ENCODE assay signal across 8 mouse cellular contexts in the genomic region with DNA sequence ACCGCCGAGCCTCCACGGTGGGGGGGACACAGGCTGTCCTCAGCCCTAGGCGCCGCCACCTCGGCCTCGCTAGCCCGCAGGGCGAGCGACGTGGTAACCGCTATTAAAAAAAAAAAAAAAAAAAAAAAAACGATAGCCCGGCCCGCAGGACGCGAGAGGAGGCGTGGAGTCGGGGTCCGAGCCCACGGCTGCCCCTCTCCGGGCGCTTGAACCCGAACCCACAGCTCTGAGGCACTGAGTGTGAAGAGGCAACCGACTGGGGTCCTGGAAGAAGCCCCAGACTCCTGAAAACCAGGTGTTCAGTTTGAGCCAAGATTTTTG. TPM values are rescaled to one million over a fixed set of nuclear protein-coding genes. Genes with fewer than 3 reads are reported as not detected.
DNase-seq lines count a peak whose midpoint lies in the region; ATAC-seq and TF ChIP-seq lines count a peak whose summit lies in the region.

No protein-coding gene starts in this region.

- H3K9ac ChIP-seq in kidney, embryonic 16.5 days (replicated peaks; ENCODE audit: low read length): peak overlapping the region; percentile 88
- peak overlapping the region; percentile 93 for H3K9ac ChIP-seq in hindbrain, embryonic 16.5 days (ENCODE audit: low read depth, low read length)
- peak overlapping the region; percentile 80 for H3K9ac ChIP-seq in midbrain, postnatal 0 days (replicated peaks; ENCODE audit: low read length, poor library complexity, severe bottlenecking)

- peak overlapping the region; percentile 74 for H3K4me3 ChIP-seq in kidney, embryonic 16.5 days (ENCODE audit: low read length)
- H3K4me3 ChIP-seq in embryonic facial prominence, embryonic 10.5 days: peak overlapping the region; percentile 78
- H3K4me3 ChIP-seq in hindbrain, embryonic 16.5 days (ENCODE audit: low read length): peak overlapping the region; percentile 75
- H3K4me3 ChIP-seq in midbrain, postnatal 0 days (ENCODE audit: low read depth, low read length): peak overlapping the region; percentile 74

- peak overlapping the region; percentile 75 for H3K4me2 ChIP-seq in kidney, embryonic 16.5 days (replicated peaks; ENCODE audit: low read depth, low read length)
- peak overlapping the region; percentile 76 for H3K4me2 ChIP-seq in hindbrain, embryonic 16.5 days (ENCODE audit: low read length)
- H3K4me2 ChIP-seq in midbrain, postnatal 0 days (ENCODE audit: low read depth, low read length, poor library complexity, severe bottlenecking): peak overlapping the region; percentile 73

- H3K9me3 ChIP-seq in kidney, embryonic 16.5 days (ENCODE audit: low read length): no peaks in the 10 kb centered on the region
- H3K9me3 ChIP-seq in embryonic facial prominence, embryonic 10.5 days: no peaks in the 10 kb centered on the region
- no peaks in the 10 kb centered on the region for H3K9me3 ChIP-seq in hindbrain, embryonic 16.5 days (ENCODE audit: control insufficient read depth, low read length)
- H3K9me3 ChIP-seq in midbrain, postnatal 0 days (ENCODE audit: low read length): no peaks in the 10 kb centered on the region

- WGBS in kidney, embryonic 16.5 days: 0% methylated on average over 20 of the region's 25 CpGs
- under 1% methylated on average over 25 of the region's 25 CpGs for WGBS in embryonic facial prominence, embryonic 10.5 days
- WGBS in hindbrain, embryonic 16.5 days: 2% methylated on average over 24 of the region's 25 CpGs
- WGBS in midbrain, postnatal 0 days: 0% methylated on average over 21 of the region's 25 CpGs

- no peak for DNase-seq in kidney, postnatal 10 days
- DNase-seq in embryonic facial prominence, embryonic 10.5 days (ENCODE audit: low spot score): no peak
- DNase-seq in midbrain, postnatal 0 days (ENCODE audit: low spot score): no peak
- no peak for DNase-seq in right cerebral cortex, postnatal 4 days
- DNase-seq in left cerebral cortex, adult 8-10 months (ENCODE audit: low spot score in 2 of 2): no peak
- DNase-seq in right cerebral cortex, adult 2 months (ENCODE audit: low spot score in 2 of 2): no peak

- no peak for TF ChIP-seq CTCF in midbrain, postnatal 0 days (IDR thresholded peaks at IDR 0.05)

- H3K27ac ChIP-seq in kidney, embryonic 16.5 days (ENCODE audit: low read length): peak overlapping the region; percentile 89
- H3K27ac ChIP-seq in embryonic facial prominence, embryonic 10.5 days (replicated peaks): peak overlapping the region; percentile 94
- peak overlapping the region; percentile 90 for H3K27ac ChIP-seq in hindbrain, embryonic 16.5 days (ENCODE audit: low read depth, low read length)
- H3K27ac ChIP-seq in midbrain, postnatal 0 days (ENCODE audit: low read depth, low read length): peak overlapping the region; percentile 88

- peaks cover 14% of the 10 kb centered on the region for H3K4me1 ChIP-seq in kidney, embryonic 16.5 days (ENCODE audit: insufficient read depth, low read length)
- peaks cover 18% of the 10 kb centered on the region for H3K4me1 ChIP-seq in embryonic facial prominence, embryonic 10.5 days
- peaks cover 7% of the 10 kb centered on the region for H3K4me1 ChIP-seq in hindbrain, embryonic 16.5 days (ENCODE audit: control insufficient read depth, insufficient read depth, low read depth, low read length)
- H3K4me1 ChIP-seq in midbrain, postnatal 0 days (ENCODE audit: insufficient read depth, low read length): peaks cover 4% of the 10 kb centered on the region

- ATAC-seq in kidney, embryonic 16.5 days (ENCODE audit: low FRiP score, low TSS enrichment): 0 out of 2 replicates have a peak, but pooled peaks have one; percentile 1
- ATAC-seq in hindbrain, embryonic 16.5 days: peak; percentile 19
- ATAC-seq in midbrain, postnatal 0 days (ENCODE audit: low FRiP score): no peak

- no peaks in the 10 kb centered on the region for H3K27me3 ChIP-seq in kidney, embryonic 16.5 days (ENCODE audit: insufficient read depth, low read length)
- no peaks in the 10 kb centered on the region for H3K27me3 ChIP-seq in embryonic facial prominence, embryonic 10.5 days (replicated peaks; ENCODE audit: low read depth, poor library complexity, severe bottlenecking)
- no peaks in the 10 kb centered on the region for H3K27me3 ChIP-seq in hindbrain, embryonic 16.5 days (replicated peaks; ENCODE audit: control insufficient read depth, insufficient read depth, low read length)
- H3K27me3 ChIP-seq in midbrain, postnatal 0 days (ENCODE audit: insufficient read depth, low read length): no peaks in the 10 kb centered on the region

- H3K36me3 ChIP-seq in kidney, embryonic 16.5 days (ENCODE audit: insufficient read depth, low read length): no peaks in the 10 kb centered on the region; the same call in 1 of the 2 replicates
- H3K36me3 ChIP-seq in embryonic facial prominence, embryonic 10.5 days (replicated peaks): peaks cover 3% of the 10 kb centered on the region; the same call in 1 of the 2 replicates
- no peaks in the 10 kb centered on the region for H3K36me3 ChIP-seq in hindbrain, embryonic 16.5 days (ENCODE audit: control insufficient read depth, insufficient read depth, low read length)
- H3K36me3 ChIP-seq in midbrain, postnatal 0 days (ENCODE audit: insufficient read depth, low read length): no peaks in the 10 kb centered on the region

RNA-seq across cellular contexts. Expression of a gene that starts 11.9 kb away (rescaled TPM):
- 4.5 and 5.9 TPM in 2 replicates for polyA plus RNA-seq in kidney, embryonic 16.5 days (2015; fragmentation: Nextera tagmentation; extraction: Ambion mirVana)
- polyA plus RNA-seq in embryonic facial prominence, embryonic 10.5 days (2016; fragmentation: Nextera tagmentation; extraction: Ambion mirVana): 3.0 and 4.1 TPM in 2 replicates
- 9.8 and 10.9 TPM in 2 replicates for polyA plus RNA-seq in hindbrain, embryonic 16.5 days (2015; fragmentation: Nextera tagmentation; extraction: Ambion mirVana)
- 42.9 and 50.3 TPM in 2 replicates for total RNA-seq in midbrain, postnatal 0 days (2014; rRNA removed)
- polyA plus RNA-seq in midbrain, postnatal 0 days (2015; fragmentation: Nextera tagmentation; extraction: Ambion mirVana): 8.7 and 10.5 TPM in 2 replicates
- 10 to 100 TPM; 45.8 to 54.7 (median 48.7) TPM for total RNA-seq in left cerebral cortex, adult 8-10 months (2022)

RNA-seq across cellular contexts. Expression of a gene that starts 12.3 kb away (rescaled TPM):
- polyA plus RNA-seq in kidney, embryonic 16.5 days (2015; fragmentation: Nextera tagmentation; extraction: Ambion mirVana): 19.6 and 25.2 TPM in 2 replicates
- polyA plus RNA-seq in embryonic facial prominence, embryonic 10.5 days (2016; fragmentation: Nextera tagmentation; extraction: Ambion mirVana): 20.2 and 25.1 TPM in 2 replicates
- 21.0 and 23.7 TPM in 2 replicates for polyA plus RNA-seq in hindbrain, embryonic 16.5 days (2015; fragmentation: Nextera tagmentation; extraction: Ambion mirVana)
- total RNA-seq in midbrain, postnatal 0 days (2014; rRNA removed): 17.7 and 20.8 TPM in 2 replicates
- 27.6 and 32.1 TPM in 2 replicates for polyA plus RNA-seq in midbrain, postnatal 0 days (2015; fragmentation: Nextera tagmentation; extraction: Ambion mirVana)
- total RNA-seq in left cerebral cortex, adult 8-10 months (2022): 10 to 100 TPM; 23.9 to 27.6 (median 25.7) TPM

RNA-seq across cellular contexts. Expression of a gene that starts 47.3 kb away (rescaled TPM):
- 616 and 637 TPM in 2 replicates for polyA plus RNA-seq in kidney, embryonic 16.5 days (2015; fragmentation: Nextera tagmentation; extraction: Ambion mirVana)
- polyA plus RNA-seq in embryonic facial prominence, embryonic 10.5 days (2016; fragmentation: Nextera tagmentation; extraction: Ambion mirVana): 543 and 574 TPM in 2 replicates
- polyA plus RNA-seq in hindbrain, embryonic 16.5 days (2015; fragmentation: Nextera tagmentation; extraction: Ambion mirVana): 1,030 and 1,170 TPM in 2 replicates
- 1,005 and 1,051 TPM in 2 replicates for total RNA-seq in midbrain, postnatal 0 days (2014; rRNA removed)
- polyA plus RNA-seq in midbrain, postnatal 0 days (2015; fragmentation: Nextera tagmentation; extraction: Ambion mirVana): 1,140 and 1,170 TPM in 2 replicates
- total RNA-seq in left cerebral cortex, adult 8-10 months (2022): 100 to 1,000 TPM; 543 to 583 (median 554) TPM
